Mouse (Mus musculus): Measurements from ENCODE around the gene Rab21. TPM values are rescaled to one million over a fixed set of nuclear protein-coding genes. Genes with fewer than 3 reads are reported as not detected.
A peak's percentile ranks its signal among the peaks of the same experiment; 100 is the strongest.
"Not testable (repeated sequence)": the region's sequence is repeated elsewhere in the genome, so short reads cannot be mapped to it uniquely, and the experiment has no call there.

Gene Rab21
- polyA plus RNA-seq, 1 experiment from 2014 or later, result 4.6 TPM

DNA sequence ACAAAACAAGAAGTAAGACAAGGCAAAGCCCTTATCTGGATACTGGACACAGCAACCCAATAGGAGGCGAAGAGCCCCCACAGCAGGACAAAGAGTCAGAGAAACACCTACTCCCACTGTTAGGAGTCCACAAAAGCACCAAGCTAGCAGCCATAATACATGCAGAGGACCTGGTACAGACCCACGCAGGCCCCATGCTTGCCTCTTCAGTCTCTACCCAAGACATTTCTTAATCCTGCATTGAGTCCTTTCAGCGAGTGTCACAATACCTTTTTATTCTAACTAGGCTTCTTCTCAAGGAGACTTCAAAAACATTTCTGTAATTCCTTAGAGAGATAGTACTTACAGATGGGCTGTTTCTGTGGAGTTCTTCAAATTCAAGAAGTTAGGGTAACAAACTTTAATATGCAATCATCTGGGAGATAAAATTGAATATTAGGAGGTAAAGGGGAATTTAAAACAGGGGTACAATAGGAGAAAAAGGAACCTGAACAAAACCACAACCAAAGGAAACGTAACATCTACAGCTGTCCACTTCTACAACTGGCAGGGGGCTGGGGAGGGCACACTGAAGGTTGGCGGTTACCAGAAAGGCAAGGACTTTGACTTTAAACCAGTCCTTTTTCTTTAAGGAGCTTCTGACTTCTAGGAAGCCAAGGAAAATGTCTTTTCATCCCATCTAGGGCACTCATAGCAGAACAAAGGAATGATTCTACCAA, 6.1 kb upstream of the Rab21 start:
- ATAC-seq (ENCODE audit: extremely low read depth, insufficient number of reproducible peaks, low FRiP score, low TSS enrichment), result no peak
- Histone ChIP-seq H3K36me3 (no peaks in the 10 kb centered on the region), H3K9ac (no peak overlapping the region), H3K4me3 (no peak overlapping the region), H3K4me2 (no peak overlapping the region), H3K9me3 (no peaks in the 10 kb centered on the region), H3K27me3 (replicated peaks) (no peaks in the 10 kb centered on the region), H3K4me1 (peaks cover 2% of the 10 kb centered on the region), H3K27ac (replicated peaks) (no peak overlapping the region)
- WGBS, result 69% methylated on average over 5 of the region's 5 CpGs

DNA sequence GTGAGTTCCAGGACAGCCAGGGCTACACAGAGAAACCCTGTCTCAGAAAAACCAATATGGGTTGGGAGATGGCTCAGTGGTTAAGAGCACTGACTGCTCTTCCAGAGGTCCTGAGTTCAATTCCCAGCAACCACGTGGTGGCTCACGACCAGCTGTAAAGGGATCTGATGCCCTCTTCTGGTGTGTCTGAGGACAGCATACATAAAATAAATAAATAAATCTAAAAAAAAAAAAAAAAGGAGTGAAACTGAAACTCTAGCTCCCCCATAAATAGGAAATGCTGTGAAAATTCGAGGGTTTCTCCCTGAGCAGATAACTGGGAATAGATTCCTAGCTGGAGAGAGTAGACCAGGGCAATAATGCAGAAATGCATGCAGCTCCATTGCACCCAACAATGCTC, 3.0 kb upstream of the Rab21 start:
- 55% methylated on average over 3 of the region's 3 CpGs for WGBS
- not testable (repeated sequence) for H3K27me3 ChIP-seq (replicated peaks); ATAC-seq (ENCODE audit: extremely low read depth, insufficient number of reproducible peaks, low FRiP score, low TSS enrichment); H3K4me3 ChIP-seq; H3K9ac ChIP-seq; H3K36me3 ChIP-seq; H3K27ac ChIP-seq (replicated peaks); H3K9me3 ChIP-seq; H3K4me2 ChIP-seq
- H3K4me1 ChIP-seq, result peaks cover 15% of the 10 kb centered on the region

DNA sequence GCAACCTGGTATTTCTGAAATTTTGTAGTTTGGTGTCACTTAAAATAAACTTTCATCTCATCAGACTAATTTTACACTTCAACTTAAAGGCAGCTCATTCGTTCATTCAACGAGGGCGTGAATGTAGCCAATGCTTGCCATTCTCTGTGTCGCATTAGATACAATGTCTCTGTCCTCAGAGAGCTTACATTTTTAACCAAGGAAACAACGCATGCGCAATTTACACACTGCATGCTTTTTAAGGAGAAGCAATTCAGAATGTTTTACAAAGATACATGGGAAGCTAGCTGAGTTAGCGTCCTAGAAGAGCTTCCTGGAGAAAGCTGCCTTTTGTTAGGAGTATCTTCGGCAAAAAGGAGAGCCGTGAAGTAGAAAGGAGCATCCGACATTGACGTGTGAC, 919 bp upstream of the Rab21 start:
- peak overlapping the region; percentile 98 for H3K9ac ChIP-seq
- H3K27ac ChIP-seq (replicated peaks), result peak overlapping the region; percentile 98
- no peak for ATAC-seq (ENCODE audit: extremely low read depth, insufficient number of reproducible peaks, low FRiP score, low TSS enrichment)
- H3K36me3 ChIP-seq, result no peaks in the 10 kb centered on the region; the same call in 1 of the 2 replicates
- WGBS, result 46% methylated on average over 11 of the region's 11 CpGs
- H3K27me3 ChIP-seq (replicated peaks), result no peaks in the 10 kb centered on the region
- no peaks in the 10 kb centered on the region for H3K9me3 ChIP-seq
- peak overlapping the region; percentile 77 for H3K4me2 ChIP-seq
- peak overlapping the region; percentile 97 for H3K4me3 ChIP-seq
- H3K4me1 ChIP-seq, result peaks cover 36% of the 10 kb centered on the region

DNA sequence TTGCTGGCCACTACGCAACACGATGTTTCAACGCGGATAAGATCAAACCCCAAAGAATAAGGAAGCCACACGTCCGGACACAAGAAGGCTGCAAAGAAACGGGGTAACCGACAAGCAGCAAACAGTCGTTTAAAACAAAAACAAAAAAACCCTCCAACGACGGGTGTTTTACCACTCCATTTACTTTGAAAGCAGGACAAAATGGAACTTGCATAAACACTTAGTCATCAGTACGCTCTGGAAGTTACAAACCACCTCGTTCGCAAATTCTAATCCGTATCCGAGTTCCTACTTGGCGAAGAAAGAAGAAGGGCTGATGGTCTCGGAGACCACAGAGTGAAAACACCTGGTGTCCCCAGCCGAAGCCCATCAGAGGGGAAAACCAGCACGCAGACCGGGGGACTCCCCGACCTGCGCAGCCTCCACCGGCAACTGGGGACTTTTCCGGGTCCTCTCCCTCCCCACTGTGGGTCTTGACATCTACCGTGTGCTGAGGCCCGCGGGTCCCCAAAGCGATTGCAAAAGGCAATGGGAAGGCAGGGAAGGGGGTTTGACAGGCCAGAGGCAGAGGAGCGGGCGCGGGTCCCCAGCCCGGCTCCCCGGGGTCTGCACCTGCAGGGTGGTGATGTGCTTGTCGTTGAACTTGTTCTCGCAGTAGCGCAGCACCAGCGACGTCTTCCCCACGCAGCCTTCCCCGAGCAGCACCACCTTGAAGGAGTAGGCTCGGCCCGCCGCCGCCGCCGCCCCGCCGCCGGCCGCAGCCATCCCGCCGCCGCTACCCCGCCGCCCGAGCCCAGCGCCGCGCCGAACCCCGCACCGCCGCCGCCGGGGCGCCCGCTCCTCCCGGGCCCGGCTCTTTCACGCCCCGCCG, 577 bp downstream of the Rab21 start:
- H3K4me1 ChIP-seq, result peaks cover 51% of the 10 kb centered on the region
- H3K9me3 ChIP-seq, result no peaks in the 10 kb centered on the region
- H3K27ac ChIP-seq (replicated peaks), result peak overlapping the region; percentile 98
- no peaks in the 10 kb centered on the region; the same call in 1 of the 2 replicates for H3K36me3 ChIP-seq
- WGBS, result under 1% methylated on average over 53 of the region's 73 CpGs
- no peaks in the 10 kb centered on the region for H3K27me3 ChIP-seq (replicated peaks)
- ATAC-seq (ENCODE audit: extremely low read depth, insufficient number of reproducible peaks, low FRiP score, low TSS enrichment), result peak; percentile 71
- peak overlapping the region; percentile 77 for H3K4me2 ChIP-seq
- peak overlapping the region; percentile 97 for H3K4me3 ChIP-seq
- peak overlapping the region; percentile 98 for H3K9ac ChIP-seq

DNA sequence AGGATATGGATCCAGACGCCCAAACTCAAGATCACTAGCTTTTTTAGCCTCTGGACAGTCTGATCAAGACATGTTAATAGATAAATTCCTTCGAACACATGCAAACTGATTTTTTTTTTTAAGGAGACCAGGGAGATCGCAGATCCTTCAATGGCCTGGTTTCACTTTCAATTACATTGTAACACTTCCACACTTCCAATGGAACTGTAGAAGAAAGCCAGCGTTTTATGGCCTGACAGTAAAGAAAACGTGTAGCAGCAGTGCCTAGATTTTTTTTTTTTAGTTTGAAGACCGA, 1.2 kb downstream of the Rab21 start:
- no peaks in the 10 kb centered on the region for H3K27me3 ChIP-seq (replicated peaks)
- WGBS, result 13% methylated on average over 6 of the region's 6 CpGs
- H3K27ac ChIP-seq (replicated peaks), result peak overlapping the region; percentile 98; the same call in 1 of the 2 replicates
- peaks cover 56% of the 10 kb centered on the region for H3K4me1 ChIP-seq
- H3K9me3 ChIP-seq, result no peaks in the 10 kb centered on the region
- H3K36me3 ChIP-seq, result no peaks in the 10 kb centered on the region; the same call in 1 of the 2 replicates
- peak overlapping the region; percentile 77 for H3K4me2 ChIP-seq
- peak overlapping the region; percentile 97 for H3K4me3 ChIP-seq
- no peak for ATAC-seq (ENCODE audit: extremely low read depth, insufficient number of reproducible peaks, low FRiP score, low TSS enrichment)
- H3K9ac ChIP-seq, result peak overlapping the region; percentile 98

DNA sequence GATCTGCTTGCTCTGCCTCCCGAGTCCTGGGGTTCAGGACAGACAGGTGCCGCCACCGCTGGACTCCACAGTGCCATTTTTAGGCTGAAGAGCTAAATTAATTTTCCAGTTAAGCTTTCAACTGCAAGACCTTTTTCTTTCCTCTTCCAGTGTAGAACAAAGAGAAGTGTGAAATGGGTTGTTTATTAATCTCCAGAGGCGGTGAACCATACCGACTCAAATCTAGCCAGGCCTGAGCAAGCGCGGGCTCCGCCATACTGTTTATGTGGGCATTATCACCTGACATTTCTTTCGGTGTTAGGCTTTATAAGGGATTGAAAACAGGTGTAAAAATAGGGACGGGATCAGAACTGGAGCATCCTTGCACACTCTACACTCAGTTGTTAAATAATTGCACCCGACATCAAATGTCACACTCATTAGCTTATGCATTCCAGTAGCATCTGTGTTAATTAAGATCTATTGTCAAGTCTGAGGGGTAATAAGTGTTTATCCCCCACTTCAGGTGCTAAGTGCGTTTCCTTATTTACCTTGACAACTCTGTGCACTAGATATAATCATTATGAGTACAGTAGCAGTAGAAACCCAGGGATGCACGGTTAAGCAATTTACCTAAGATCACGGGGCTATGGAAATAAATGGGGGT, 1.6 kb downstream of the Rab21 start:
- peaks cover 58% of the 10 kb centered on the region for H3K4me1 ChIP-seq

DNA sequence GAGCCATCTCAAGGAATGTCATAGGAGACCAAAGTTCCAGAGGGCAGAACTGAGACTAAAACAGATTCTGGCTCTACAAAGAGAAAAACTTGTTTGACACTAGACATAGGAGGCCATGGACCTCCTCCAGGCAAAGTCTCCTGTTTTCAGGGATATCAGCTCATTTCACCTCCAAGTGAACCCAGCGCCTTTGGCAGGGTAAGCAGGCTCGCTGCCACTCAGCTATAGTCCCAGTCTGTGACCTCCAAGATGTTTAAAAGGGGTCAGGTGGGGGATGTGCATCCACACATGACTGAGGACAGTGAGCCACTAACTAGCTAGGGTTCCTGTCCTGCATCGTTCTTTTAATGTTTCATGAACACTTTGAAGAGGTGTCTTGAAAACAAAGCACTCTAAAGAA, 2.7 kb downstream of the Rab21 start:
- H3K36me3 ChIP-seq, result no peaks in the 10 kb centered on the region; the same call in 1 of the 2 replicates
- WGBS, result 27% methylated on average over 3 of the region's 3 CpGs
- no peaks in the 10 kb centered on the region for H3K27me3 ChIP-seq (replicated peaks)
- H3K9ac ChIP-seq, result peak overlapping the region; percentile 41
- H3K4me1 ChIP-seq, result peaks cover 58% of the 10 kb centered on the region
- no peak for ATAC-seq (ENCODE audit: extremely low read depth, insufficient number of reproducible peaks, low FRiP score, low TSS enrichment)
- peak overlapping the region; percentile 77 for H3K4me2 ChIP-seq
- H3K4me3 ChIP-seq, result peak overlapping the region; percentile 97
- H3K9me3 ChIP-seq, result no peaks in the 10 kb centered on the region
- peak overlapping the region; percentile 53 for H3K27ac ChIP-seq (replicated peaks)

More for the DNA sequence above, 1.6 kb downstream of the Rab21 start:
- no peak for ATAC-seq (ENCODE audit: extremely low read depth, insufficient number of reproducible peaks, low FRiP score, low TSS enrichment)
- Histone ChIP-seq H3K27ac (replicated peaks) (0 out of 2 replicates have a peak overlapping the region, but pooled peaks have one; percentile 53), H3K4me3 (peak overlapping the region; percentile 97), H3K4me2 (peak overlapping the region; percentile 77), H3K36me3 (no peaks in the 10 kb centered on the region; the same call in 1 of the 2 replicates), H3K9me3 (no peaks in the 10 kb centered on the region), H3K9ac (peak overlapping the region; percentile 98), H3K27me3 (replicated peaks) (no peaks in the 10 kb centered on the region)
- WGBS, result 75% methylated on average over 14 of the region's 14 CpGs

DNA sequence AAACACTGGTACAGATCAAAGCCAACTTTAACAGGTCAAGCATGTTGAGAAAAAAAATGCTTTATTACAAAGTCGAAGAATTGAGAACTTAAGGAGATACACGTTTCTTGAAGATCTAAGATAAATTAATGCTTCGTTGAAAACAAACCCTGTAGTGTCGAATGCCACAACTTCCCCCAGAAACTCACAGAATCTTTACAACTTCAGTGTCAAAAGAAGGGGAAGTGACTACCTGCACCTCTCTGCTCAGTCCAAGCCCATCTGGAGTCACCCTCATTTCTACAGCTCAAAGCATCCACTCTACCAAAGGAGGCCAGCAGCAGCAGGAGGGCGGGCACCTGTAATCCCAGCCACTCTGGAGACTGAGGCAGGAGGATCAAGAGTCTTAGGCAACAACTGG, 3.2 kb downstream of the Rab21 start:
- Histone ChIP-seq H3K27ac (replicated peaks) (peak overlapping the region; percentile 53), H3K9me3 (no peaks in the 10 kb centered on the region), H3K4me1 (peaks cover 61% of the 10 kb centered on the region), H3K9ac (peak overlapping the region; percentile 41), H3K4me3 (peak overlapping the region; percentile 97), H3K27me3 (replicated peaks) (no peaks in the 10 kb centered on the region), H3K4me2 (peak overlapping the region; percentile 77), H3K36me3 (no peaks in the 10 kb centered on the region; the same call in 1 of the 2 replicates)
- ATAC-seq (ENCODE audit: extremely low read depth, insufficient number of reproducible peaks, low FRiP score, low TSS enrichment), result no peak
- WGBS, result 77% methylated on average over 5 of the region's 5 CpGs

DNA sequence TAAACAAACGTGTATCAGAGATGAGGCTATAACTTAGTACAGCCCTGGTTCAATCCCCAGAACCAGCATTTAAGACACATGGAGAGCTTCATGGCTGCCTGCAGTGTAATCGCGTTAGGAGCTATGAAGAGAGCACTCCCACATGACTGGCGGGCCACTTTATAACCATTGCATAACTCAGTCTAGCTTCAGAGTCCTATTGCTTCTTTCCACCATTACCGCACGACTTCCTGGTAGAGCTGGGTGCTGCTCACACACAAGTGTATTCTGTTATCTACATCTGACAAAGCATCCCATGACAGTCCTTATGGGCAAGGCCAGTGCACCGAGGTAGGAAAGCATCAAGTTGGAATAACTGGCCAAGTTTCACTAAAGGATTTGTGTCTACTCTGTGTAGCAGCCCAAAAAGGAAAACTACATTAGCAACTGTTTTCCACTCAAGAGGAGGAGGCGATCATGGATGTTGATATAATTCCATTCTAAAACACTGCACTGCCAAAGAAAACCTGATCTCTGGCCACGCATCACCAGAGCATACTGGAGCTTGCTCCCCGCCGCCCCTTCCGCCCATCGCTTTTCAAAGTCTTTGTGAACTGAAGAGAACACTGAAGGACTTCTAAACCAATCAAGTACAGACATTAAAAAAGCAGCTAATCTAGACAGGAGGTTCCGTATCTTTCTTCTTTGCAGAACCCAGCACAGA, 4.0 kb downstream of the Rab21 start:
- ATAC-seq (ENCODE audit: extremely low read depth, insufficient number of reproducible peaks, low FRiP score, low TSS enrichment), result no peak
- 0 out of 2 replicates have a peak overlapping the region, but pooled peaks have one; percentile 32 for H3K27ac ChIP-seq (replicated peaks)
- no peak overlapping the region for H3K4me3 ChIP-seq
- H3K27me3 ChIP-seq (replicated peaks), result no peaks in the 10 kb centered on the region
- H3K36me3 ChIP-seq, result no peaks in the 10 kb centered on the region; the same call in 1 of the 2 replicates
- H3K4me2 ChIP-seq, result no peak overlapping the region; the same call in 1 of the 2 replicates
- no peak overlapping the region for H3K9ac ChIP-seq
- peaks cover 66% of the 10 kb centered on the region for H3K4me1 ChIP-seq
- 77% methylated on average over 14 of the region's 14 CpGs for WGBS
- no peaks in the 10 kb centered on the region for H3K9me3 ChIP-seq

DNA sequence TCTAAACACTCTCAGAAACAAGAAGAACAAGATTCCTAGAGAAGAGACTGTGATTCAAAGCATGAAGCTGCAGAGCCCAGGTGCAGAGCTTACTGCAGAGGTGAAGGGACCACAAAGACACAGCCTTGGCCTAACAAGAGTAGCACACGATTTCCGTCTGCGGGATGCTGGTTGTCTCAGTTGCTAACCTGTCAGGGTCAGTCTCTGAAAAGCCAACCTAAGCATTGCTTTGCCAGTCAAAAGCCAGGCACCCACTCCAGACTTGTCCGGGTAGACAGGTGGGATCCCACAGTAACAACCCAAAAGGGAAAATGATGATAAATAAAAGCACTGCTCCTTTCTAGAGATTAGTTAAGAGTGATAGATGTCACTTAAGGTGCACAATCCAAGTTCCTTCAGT, 6.2 kb downstream of the Rab21 start:
- ATAC-seq (ENCODE audit: extremely low read depth, insufficient number of reproducible peaks, low FRiP score, low TSS enrichment), result no peak
- H3K9ac ChIP-seq, result no peak overlapping the region
- no peaks in the 10 kb centered on the region for H3K9me3 ChIP-seq
- H3K27ac ChIP-seq (replicated peaks), result no peak overlapping the region
- H3K4me3 ChIP-seq, result no peak overlapping the region
- WGBS, result 82% methylated on average over 4 of the region's 4 CpGs
- H3K36me3 ChIP-seq, result peaks cover 5% of the 10 kb centered on the region
- H3K27me3 ChIP-seq (replicated peaks), result no peaks in the 10 kb centered on the region
- peaks cover 76% of the 10 kb centered on the region for H3K4me1 ChIP-seq
- no peak overlapping the region for H3K4me2 ChIP-seq

Measured in heart, embryonic 13.5 days (tissue).